Mouse (Mus musculus) layer of hippocampus, adult 11-12 months (tissue): ENCODE measurements at regions not wholly inside any gene's neighbourhood (a gene's known extent, or its start where the extent isn't known, plus 50 kb on each side); places are given as distances from the start of the nearest gene placed in this dataset.
"Not testable (repeated sequence)": the region's sequence is repeated elsewhere in the genome, so short reads cannot be mapped to it uniquely, and the experiment has no call there.

ENCODE experiments used
- DNase-seq: peaks from one replicate; pipeline ENCODE4 v3.0.0; 2022; ENCODE audit warnings: low spot score

GRCm38 (mm10) chr14:83861736-83862135 lies 581.6 kb upstream of the Pcdh17 start:
- no peak for DNase-seq

DNA sequence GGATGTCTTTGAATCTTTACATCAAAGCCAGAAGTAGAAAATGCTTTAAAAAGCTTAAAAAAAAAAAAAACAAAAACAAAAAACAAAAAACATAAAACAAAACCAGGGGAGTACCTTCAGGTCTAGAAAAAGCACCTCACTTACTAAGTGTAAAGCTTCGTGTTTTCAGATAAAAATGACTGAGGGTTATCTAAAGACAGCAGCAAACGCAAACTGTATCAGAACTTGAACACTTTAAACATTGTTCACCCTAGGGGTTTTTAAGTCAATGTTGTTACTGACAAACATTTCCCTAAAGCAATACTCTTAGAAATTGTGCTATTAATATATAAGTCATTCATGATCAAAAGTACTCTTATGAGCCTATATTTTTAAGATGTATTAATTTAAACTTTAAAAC lies 580.7 kb upstream of the Pcdh17 start:
- no peak for DNase-seq

DNA sequence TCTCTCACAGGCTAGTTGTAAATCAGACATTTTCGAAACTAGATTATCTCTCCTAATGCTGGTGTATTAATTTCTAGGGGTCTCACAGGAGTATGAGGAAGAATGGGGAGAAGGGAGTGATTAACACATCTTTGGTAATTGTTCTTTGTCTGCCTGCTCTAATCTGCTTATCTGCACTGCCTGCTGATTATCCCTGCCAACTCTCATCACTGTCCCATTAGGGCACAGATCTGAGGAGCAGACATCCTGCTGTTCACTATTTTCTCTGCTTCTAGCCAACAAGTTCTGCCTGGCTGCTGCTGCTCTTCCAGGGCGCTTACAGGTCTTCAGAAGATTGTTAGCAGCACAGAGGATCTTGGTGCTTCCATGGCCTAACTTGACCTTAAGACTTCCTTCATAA lies 557.0 kb upstream of the Pcdh17 start:
- DNase-seq, result no peak

GRCm38 (mm10) chr14:83900711-83901110 lies 542.7 kb upstream of the Pcdh17 start:
- DNase-seq, result not testable (repeated sequence)

GRCm38 (mm10) chr14:83943101-83943500 lies 500.3 kb upstream of the Pcdh17 start:
- DNase-seq, result no peak

DNA sequence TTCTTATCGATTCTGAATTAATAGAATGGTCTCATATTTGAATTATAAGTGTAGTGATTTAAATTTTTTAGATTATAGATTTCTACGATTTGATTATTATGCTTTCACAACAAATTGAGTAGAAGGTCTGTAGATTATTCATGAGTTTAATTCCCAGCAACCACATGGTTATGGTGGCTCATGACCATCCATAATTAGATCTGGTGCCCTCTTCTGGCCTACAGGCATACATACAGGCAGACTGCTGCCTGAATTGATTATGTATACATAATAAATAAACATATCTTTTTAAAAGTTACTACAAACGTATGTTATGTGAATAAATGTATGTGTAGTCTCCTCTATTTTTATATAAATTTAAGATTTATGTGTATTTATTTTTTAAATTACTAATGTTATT lies 499.2 kb upstream of the Pcdh17 start:
- no peak for DNase-seq

DNA sequence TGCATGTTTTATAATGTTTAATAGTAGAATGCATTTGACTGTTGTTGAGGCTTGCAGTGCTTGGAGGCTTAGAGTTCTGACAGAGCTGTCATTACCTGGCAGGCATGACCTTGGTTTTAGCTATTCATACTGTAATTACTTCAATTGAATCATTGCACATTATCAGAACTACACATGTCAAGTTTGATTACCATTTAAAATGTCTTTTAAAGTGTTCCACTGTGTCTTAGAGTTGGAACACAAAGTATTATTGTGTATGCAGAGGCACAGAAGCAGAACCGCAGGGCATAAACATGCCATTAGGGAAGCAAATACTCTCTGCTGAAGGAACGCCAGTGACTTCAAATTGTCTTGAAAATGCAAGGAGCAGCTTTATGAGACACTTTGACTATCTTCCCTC lies 493.7 kb upstream of the Pcdh17 start:
- no peak for DNase-seq

DNA sequence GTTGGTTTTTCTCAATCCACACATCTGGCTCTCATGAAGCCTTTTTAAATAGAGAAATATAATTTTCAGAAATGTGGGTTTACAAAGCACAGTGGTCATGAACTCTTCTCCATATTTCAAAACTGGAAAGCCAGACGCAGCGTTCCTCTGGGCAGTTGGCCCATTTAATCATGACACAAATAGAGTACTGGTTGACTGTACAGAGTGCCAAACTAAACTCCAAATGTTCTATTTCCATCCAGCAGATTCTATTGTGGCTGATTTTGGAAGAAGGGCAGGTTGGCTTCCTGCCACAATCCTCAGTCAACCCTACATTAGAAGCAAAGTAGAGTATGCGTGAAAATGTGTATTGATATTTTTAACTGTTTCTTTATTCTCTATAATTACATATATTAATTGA lies 484.3 kb upstream of the Pcdh17 start:
- peak; percentile 61 for DNase-seq

DNA sequence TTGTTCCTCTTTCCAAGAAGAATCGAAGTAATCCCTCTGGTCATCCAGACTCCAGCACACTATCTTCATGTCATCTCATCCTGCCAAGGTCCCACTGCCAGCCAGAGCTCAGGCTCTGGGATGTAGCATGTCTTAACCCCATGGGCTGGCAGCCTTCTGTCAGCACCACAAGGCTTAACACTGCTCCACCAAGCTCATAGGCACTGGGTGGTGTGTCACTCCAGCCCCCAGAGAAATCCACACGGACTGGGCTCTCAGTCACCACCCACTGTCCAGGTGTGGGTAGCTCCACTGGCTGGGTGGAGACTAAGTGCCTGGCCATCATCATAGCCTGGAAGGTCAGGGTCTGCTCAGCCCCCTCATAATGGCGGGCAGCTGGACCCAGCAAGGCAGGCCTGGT lies 459.8 kb upstream of the Pcdh17 start:
- DNase-seq, result no peak
